Mouse (Mus musculus): ENCODE measurements around the gene Eef1akmt2. TPM values are rescaled to one million over a fixed set of nuclear protein-coding genes. Genes with fewer than 3 reads are reported as not detected.
A peak's percentile ranks its signal among the peaks of the same experiment; 100 is the strongest.

Gene Eef1akmt2
- polyA plus RNA-seq, 1 experiment from 2014 or later, result 76.6 TPM

DNA sequence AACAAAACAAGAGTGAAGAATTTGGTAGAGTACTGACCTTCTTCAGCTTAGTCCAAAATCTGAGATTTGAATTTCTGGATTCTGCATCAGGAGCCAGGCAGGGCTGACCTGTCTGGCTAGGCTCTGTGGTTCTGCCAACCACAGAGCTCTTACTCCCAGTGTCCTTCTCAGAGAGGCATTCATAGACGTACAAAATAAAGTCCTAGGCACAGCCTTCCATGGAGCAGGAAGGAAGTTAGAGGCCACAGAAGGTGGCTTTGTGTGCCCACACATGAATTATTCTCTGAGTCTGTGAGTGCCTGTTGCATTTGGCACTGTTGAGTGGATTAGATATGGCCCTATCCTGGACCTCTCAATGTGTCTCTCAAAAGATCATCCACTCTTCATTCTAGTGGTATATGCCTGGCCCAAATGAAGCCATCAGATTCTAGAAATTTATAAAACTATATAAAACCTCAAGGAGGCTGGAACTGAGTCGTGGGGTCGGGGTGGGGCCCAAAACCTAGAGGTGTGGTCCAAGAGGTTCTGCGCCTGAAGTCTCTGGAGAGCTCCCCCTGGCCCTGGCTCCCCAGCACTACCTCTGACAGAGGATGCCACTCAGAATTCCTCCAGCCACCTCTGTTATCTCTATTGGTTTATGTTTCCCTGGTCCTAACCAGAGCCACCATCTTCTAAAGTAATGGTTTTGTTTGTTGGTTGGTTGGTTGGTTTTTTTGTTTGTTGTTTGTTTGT, 36.2 kb upstream of the Eef1akmt2 start:
- no peak for ATAC-seq (replicated peaks; ENCODE audit: low FRiP score, low read depth)
- no peak for TF ChIP-seq CTCF (IDR thresholded peaks at IDR 0.05; ENCODE audit: low read depth)
- Histone ChIP-seq H3K9ac (ENCODE audit: low read depth, low read length) (no peak overlapping the region), H3K4me1 (replicated peaks; ENCODE audit: insufficient read depth, low read length) (no peaks in the 10 kb centered on the region), H3K4me2 (ENCODE audit: low read length) (no peak overlapping the region), H3K27ac (no peak overlapping the region), H3K9me3 (replicated peaks; ENCODE audit: low read length) (no peaks in the 10 kb centered on the region), H3K36me3 (ENCODE audit: insufficient read depth, low read length) (peaks cover 9% of the 10 kb centered on the region; the same call in 1 of the 2 replicates), H3K27me3 (ENCODE audit: insufficient read depth, low read length) (no peaks in the 10 kb centered on the region), H3K4me3 (replicated peaks; ENCODE audit: low read depth, low read length) (no peak overlapping the region)
- WGBS, result 66% methylated on average over 4 of the region's 4 CpGs
- DNase-seq (ENCODE audit: low spot score), result no peak

DNA sequence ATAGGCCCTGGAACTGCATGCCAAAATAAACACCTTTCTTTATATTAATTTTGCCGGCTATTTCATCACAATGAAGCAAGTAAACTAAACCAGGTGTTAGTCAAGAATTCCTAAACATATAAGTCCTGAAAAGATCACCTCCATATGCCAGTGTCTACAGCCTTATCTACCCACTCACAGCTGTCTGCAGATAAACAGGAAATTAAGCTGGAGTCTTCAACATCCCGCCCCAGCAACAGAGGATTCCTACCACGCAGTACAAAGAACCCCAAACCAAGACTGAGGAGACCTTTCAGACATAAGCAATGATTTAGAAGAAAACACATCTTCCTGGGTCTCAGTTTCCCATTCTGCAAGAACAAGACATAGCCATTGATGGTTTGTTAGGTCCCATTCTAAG, 35.6 kb upstream of the Eef1akmt2 start:
- Histone ChIP-seq H3K9me3 (replicated peaks; ENCODE audit: low read length) (no peaks in the 10 kb centered on the region), H3K27ac (no peak overlapping the region), H3K27me3 (ENCODE audit: insufficient read depth, low read length) (no peaks in the 10 kb centered on the region), H3K4me1 (replicated peaks; ENCODE audit: insufficient read depth, low read length) (no peaks in the 10 kb centered on the region), H3K36me3 (ENCODE audit: insufficient read depth, low read length) (peaks cover 14% of the 10 kb centered on the region; the same call in 1 of the 2 replicates), H3K4me2 (ENCODE audit: low read length) (no peak overlapping the region), H3K9ac (ENCODE audit: low read depth, low read length) (no peak overlapping the region), H3K4me3 (replicated peaks; ENCODE audit: low read depth, low read length) (no peak overlapping the region)
- DNase-seq (ENCODE audit: low spot score) (no peak), ATAC-seq (replicated peaks; ENCODE audit: low FRiP score, low read depth) (no peak)
- TF ChIP-seq CTCF (IDR thresholded peaks at IDR 0.05; ENCODE audit: low read depth), result no peak
- WGBS, result 76% methylated on average over 3 of the region's 3 CpGs

DNA sequence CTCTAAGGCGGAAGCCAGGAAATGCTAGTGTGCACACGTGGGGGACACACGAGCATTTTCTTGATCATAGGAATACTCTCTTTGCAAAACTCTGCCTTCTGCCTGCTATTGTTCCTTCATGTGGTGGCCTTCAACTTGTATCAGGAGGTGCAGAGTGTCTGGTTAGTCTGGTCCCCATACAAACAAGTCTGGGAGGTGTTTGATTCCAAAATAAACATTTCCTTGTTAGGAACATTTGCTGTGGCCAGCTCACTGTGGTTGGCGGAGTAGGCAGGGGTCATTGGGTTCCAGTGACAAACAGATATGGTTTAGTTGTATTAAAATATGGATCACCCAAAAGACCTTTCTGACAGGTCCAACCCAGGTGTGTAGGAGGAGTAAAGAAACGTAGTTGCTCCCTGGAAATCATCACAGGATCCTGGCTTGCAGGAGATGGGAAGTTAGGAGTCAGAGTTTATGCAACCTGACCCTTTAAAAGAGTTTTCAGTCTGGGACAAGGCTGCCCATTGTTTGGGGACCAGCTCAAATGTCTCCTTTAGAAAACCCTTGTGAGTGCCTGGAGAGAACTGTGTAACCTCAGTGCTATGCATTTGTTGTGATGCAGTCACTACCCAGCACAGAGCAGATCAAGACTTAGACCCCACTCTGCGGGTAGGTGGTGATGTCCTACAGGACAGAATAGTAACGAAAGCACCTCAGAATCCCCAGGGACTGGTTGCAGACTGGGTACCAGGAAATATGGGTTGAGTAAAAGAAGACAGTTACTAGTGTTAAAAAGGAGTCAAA, 34.7 kb upstream of the Eef1akmt2 start:
- H3K36me3 ChIP-seq (ENCODE audit: insufficient read depth, low read length), result peaks cover 19% of the 10 kb centered on the region; the same call in 1 of the 2 replicates
- H3K9ac ChIP-seq (ENCODE audit: low read depth, low read length), result no peak overlapping the region
- no peaks in the 10 kb centered on the region for H3K9me3 ChIP-seq (replicated peaks; ENCODE audit: low read length)
- no peak overlapping the region for H3K4me2 ChIP-seq (ENCODE audit: low read length)
- H3K27ac ChIP-seq, result peak overlapping the region; percentile 13; the same call in 1 of the 2 replicates
- peak; percentile 39 for DNase-seq (ENCODE audit: low spot score)
- ATAC-seq (replicated peaks; ENCODE audit: low FRiP score, low read depth), result no peak
- no peaks in the 10 kb centered on the region for H3K27me3 ChIP-seq (ENCODE audit: insufficient read depth, low read length)
- 27% methylated on average over 7 of the region's 7 CpGs for WGBS
- no peak for TF ChIP-seq CTCF (IDR thresholded peaks at IDR 0.05; ENCODE audit: low read depth)
- H3K4me1 ChIP-seq (replicated peaks; ENCODE audit: insufficient read depth, low read length), result no peaks in the 10 kb centered on the region
- no peak overlapping the region for H3K4me3 ChIP-seq (replicated peaks; ENCODE audit: low read depth, low read length)

DNA sequence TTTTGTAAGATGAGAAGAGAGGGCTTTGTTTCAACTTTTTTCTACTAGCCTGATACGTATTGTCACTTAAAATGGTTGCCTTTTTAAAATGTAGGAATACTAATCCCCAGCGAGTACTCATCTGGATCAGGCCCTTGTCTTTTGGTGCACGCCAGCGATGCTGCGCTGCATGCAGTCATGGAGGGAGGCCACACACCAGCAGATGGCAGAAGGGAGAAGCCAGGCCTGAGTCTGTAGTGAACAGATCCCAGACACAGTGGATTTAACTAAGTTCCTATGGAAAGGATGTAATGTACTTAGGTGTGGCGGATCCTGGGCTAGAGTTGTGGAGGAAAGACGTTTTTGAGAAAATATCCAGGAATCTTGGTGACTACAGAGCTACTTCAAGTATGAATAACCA, 31.6 kb upstream of the Eef1akmt2 start:
- Histone ChIP-seq H3K27ac (no peak overlapping the region), H3K9ac (ENCODE audit: low read depth, low read length) (no peak overlapping the region), H3K9me3 (replicated peaks; ENCODE audit: low read length) (no peaks in the 10 kb centered on the region), H3K36me3 (ENCODE audit: insufficient read depth, low read length) (peaks cover 41% of the 10 kb centered on the region), H3K4me2 (ENCODE audit: low read length) (no peak overlapping the region), H3K4me1 (replicated peaks; ENCODE audit: insufficient read depth, low read length) (no peaks in the 10 kb centered on the region), H3K4me3 (replicated peaks; ENCODE audit: low read depth, low read length) (no peak overlapping the region), H3K27me3 (ENCODE audit: insufficient read depth, low read length) (no peaks in the 10 kb centered on the region)
- DNase-seq (ENCODE audit: low spot score), result no peak
- peak; percentile 47 for TF ChIP-seq CTCF (IDR thresholded peaks at IDR 0.05; ENCODE audit: low read depth)
- ATAC-seq (replicated peaks; ENCODE audit: low FRiP score, low read depth), result no peak
- WGBS, result 92% methylated on average over 7 of the region's 7 CpGs

DNA sequence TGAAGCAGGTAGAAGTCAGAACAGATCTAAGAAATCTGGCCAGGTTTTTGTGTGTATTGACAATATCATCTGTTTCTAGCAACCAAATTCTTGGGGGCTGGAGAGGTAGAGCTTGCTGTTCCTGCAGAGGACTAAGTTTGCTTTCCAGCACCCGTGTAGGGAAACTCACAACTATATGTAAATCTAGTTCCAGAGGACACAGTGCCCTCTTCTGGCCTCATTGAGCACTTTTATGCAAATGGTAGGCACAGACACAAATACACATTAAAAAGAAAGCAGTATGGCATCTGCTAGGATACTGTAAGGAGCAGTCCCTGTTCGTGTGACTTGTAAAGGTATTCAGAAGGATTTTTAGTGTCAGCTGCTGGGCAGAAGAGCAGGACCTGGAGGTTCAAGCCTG, 29.9 kb upstream of the Eef1akmt2 start:
- H3K36me3 ChIP-seq (ENCODE audit: insufficient read depth, low read length), result peaks cover 54% of the 10 kb centered on the region
- H3K9ac ChIP-seq (ENCODE audit: low read depth, low read length), result no peak overlapping the region
- H3K9me3 ChIP-seq (replicated peaks; ENCODE audit: low read length), result no peaks in the 10 kb centered on the region
- H3K27me3 ChIP-seq (ENCODE audit: insufficient read depth, low read length), result no peaks in the 10 kb centered on the region
- TF ChIP-seq CTCF (IDR thresholded peaks at IDR 0.05; ENCODE audit: low read depth), result peak; percentile 65
- H3K4me3 ChIP-seq (replicated peaks; ENCODE audit: low read depth, low read length), result no peak overlapping the region
- DNase-seq (ENCODE audit: low spot score) (peak; percentile 11), ATAC-seq (replicated peaks; ENCODE audit: low FRiP score, low read depth) (no peak)
- no peak overlapping the region for H3K27ac ChIP-seq
- H3K4me2 ChIP-seq (ENCODE audit: low read length), result no peak overlapping the region
- WGBS, result 74% methylated on average over 2 of the region's 2 CpGs
- H3K4me1 ChIP-seq (replicated peaks; ENCODE audit: insufficient read depth, low read length), result no peaks in the 10 kb centered on the region

DNA sequence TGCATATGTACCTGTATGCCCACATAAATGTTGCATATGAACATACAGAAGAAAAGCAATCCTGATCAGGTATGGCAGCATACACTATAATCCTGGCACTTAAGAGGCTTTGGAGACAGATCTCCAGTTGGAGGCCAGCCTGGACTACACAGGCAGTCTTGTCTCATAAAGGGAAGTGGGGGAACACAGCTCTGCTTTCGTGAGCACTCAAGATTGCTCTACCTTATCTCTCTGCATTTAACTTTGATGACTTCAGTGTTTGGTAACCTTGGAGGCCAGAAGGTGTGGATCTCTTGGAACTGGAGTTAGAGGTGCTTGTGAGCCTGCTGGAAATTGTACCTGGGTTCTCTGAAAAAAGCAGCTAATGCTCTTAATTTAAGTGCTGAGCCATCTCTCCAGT, 27.8 kb upstream of the Eef1akmt2 start:
- H3K9me3 ChIP-seq (replicated peaks; ENCODE audit: low read length), result no peaks in the 10 kb centered on the region
- 97% methylated on average over 1 of the region's 1 CpGs for WGBS
- no peak for TF ChIP-seq CTCF (IDR thresholded peaks at IDR 0.05; ENCODE audit: low read depth)

More for the DNA sequence above, 27.8 kb upstream of the Eef1akmt2 start:
- no peaks in the 10 kb centered on the region for H3K27me3 ChIP-seq (ENCODE audit: insufficient read depth, low read length)
- no peak overlapping the region for H3K9ac ChIP-seq (ENCODE audit: low read depth, low read length)
- peaks cover 60% of the 10 kb centered on the region for H3K36me3 ChIP-seq (ENCODE audit: insufficient read depth, low read length)
- no peak overlapping the region for H3K4me2 ChIP-seq (ENCODE audit: low read length)
- DNase-seq (ENCODE audit: low spot score) (no peak), ATAC-seq (replicated peaks; ENCODE audit: low FRiP score, low read depth) (no peak)
- H3K4me3 ChIP-seq (replicated peaks; ENCODE audit: low read depth, low read length), result no peak overlapping the region
- no peaks in the 10 kb centered on the region for H3K4me1 ChIP-seq (replicated peaks; ENCODE audit: insufficient read depth, low read length)
- no peak overlapping the region for H3K27ac ChIP-seq
